Mouse (Mus musculus) spleen, postnatal 36 days (tissue): ENCODE data around the gene Dapk3.
A peak's percentile ranks its signal among the peaks of the same experiment; 100 is the strongest.

Experiments used
- DNase-seq, 2 experiments: peaks; one replicate each; pipeline ENCODE4 v3.0.0; 2022; ENCODE audit warnings: low spot score in 2 of 2, mixed read lengths in 1 of 2

Gene Dapk3

DNA sequence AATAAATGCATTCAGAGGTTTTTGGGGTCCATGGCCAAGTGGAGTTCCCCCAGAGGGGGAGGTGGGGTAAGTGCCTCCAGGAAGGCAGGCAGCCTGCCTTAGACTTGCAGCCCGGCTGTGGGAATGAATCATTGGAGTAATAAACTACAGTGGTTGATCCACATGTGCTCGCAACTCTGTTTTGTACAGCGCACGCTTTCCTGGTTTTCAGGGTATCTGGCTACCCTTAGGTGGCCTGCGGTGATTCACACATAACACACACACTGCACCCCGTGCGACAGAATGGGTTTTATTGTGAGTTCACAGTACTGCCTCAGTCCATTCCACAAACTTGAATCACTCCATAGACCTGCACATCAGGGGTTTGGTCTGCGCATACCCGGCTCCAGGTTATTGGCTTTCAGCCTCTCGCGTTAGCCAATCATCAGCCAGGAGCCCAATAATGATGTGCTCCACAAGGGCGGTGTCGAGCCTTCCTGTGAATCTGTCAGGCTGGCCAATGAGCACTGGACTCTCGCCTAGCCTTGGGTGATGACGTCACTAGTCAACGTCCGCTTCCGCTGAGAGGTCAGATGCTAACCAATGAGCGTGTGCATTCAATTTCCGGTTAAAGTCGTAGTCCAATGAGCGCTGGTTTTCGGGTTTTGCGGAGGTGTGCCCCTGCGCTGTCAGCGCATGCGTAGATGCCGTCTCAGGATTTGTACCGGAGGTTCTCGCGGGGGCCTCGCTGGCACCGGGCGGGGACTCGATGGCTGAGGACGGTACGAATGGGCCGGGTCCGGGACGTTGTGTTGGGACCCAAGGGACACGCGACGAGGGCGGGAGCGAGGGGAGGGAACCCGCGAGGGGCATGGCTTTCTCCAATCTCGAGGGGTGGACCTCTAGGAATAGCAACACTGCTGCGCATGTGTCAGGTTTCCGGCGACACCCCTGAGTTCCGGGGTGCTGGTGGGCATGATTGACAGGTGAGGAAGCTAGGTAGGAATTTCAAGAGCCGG is at the start of gene Dapk3:
Gene Dapk3 (plus strand): TSS at position 670 of the 998 bp plus-strand sequence.
- DNase-seq: peak; percentile 96 to 97

DNA sequence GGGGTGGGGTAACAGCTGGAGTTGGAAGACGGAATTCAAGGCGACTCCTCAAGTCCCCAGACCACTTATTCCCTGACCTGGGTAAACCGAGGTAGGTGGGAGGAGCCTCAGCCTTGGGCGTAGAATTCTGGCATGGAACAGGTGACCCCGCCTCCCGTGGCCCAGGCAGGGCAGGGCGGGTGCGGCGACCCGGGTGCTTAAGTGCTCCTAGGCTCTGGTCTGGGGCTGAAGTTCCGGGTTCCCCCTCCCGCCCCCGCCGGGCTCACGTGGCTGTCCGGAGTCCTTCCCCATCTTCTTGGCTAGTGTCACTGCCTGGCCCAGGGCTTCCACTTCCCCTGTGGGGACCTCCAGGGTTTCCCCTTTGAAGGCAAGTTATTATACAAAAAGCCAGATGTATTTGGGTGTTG is 48.6 kb upstream of the Dapk3 start:
- peak; percentile 95 for DNase-seq

DNA sequence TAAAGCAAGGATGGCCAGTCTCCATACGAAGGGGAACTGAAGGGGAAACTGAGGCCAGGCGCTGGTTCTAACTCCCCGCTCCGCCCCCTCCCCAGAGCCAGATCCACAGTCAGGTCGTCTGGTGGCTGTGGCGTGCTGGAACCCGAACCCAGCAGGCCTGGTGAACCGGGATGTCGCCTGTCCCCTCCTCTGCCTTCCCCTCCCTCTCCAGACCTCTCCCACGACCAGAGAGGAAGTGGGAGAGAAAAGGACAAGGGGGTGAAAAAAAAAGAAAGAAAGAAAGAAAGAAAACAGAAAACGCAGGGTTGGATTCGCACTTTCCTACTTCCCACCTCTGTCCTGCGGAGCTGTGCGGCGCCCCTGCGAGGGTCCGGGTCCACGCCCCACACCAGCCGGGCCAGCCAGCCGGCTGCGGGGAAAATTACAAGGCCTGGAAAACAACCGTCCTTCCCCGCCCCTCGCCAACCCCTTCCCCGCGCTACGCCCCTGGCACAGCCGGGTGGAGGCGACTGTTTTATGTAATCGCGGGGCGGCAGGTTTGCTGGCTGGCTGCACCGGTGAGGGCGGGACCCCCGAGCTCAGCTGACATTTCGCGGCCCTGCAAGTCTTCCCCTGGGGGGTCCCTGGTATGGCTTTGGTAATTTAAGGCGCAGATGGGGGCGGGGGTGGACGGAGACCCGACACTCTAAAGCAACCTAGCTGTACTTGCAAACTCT is 47.7 kb upstream of the Dapk3 start, which contains the start of gene Zbtb7a:
Gene Zbtb7a (plus strand): TSS at position 255 of the 716 bp plus-strand sequence.
- DNase-seq: peak; percentile 64 to 67

DNA sequence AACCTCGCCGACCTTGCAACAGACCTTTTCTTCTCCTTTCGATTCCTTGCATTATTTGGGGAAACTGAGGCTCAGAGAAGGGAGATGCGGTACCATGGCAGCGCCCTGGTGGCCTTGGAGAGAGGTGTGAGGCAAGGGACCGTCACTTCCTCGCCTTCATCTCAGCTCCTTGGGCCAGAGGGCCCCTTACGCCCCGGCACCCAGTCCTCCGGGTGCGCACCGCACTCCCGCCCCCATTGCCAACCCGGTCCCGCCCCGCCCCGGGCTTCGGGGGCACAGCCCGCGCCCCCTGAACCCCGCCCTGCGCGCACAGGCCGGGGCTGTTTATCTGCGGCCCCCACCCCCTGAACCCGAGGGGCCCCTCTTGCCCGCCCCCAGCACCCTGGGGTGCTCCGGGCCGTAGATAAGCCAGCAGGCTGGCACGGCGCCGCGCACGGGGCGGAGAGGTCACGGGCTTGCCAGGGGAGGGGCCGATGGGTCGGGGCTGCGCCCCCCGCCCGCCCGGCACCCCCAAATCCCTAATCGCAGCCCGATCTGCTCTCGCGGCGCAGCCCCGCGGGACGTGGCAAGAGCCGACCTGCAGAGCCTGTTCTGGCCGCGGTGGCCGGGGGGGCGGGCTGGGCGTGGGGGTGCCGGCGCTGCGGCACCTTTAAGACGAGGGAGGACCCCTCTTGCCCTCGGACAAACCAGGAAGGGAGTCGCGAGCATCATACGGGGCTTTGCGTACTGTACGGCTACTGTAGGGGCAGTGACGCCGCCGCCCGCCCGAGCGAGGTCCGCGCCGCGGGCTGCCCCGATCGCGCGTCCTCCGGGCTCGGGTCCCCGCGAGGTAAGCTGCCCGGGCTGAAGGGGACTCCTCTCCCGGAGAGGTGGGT is 46.7 kb upstream of the Dapk3 start:
- peak; percentile 82 to 84 for DNase-seq

DNA sequence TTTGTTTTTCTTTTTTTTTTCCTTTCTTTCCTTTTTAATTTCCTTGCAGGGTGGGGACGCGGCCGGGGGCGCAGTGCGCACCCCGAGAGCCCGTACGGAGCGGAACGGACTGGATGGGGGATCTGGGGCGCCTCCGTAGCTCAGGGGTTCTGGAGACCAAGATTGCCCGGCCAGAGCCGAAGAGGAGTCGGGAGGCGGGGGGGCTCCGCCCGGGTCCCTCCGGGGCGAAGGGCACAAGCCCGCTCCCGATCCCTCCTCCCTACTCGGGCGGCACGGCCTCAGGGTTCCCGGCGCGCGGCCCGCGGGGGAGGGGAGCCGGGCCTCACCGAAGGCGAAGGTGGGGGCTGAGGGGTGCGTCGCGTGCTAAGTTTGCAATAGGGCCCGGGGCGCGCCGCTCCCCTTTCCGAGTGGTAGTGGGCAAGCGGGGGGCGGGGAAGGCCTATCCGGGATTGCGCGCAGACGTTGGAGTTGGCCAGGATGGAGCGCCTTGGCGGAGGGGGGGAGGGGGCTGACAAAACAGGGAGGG is 46.0 kb upstream of the Dapk3 start:
- peak; percentile 75 to 79 for DNase-seq

- peak; percentile 98 to 99 for DNase-seq
These were observed 45.3 kb upstream of the Dapk3 start for GRCm38 (mm10) chr10:81137252-81138130.

DNA sequence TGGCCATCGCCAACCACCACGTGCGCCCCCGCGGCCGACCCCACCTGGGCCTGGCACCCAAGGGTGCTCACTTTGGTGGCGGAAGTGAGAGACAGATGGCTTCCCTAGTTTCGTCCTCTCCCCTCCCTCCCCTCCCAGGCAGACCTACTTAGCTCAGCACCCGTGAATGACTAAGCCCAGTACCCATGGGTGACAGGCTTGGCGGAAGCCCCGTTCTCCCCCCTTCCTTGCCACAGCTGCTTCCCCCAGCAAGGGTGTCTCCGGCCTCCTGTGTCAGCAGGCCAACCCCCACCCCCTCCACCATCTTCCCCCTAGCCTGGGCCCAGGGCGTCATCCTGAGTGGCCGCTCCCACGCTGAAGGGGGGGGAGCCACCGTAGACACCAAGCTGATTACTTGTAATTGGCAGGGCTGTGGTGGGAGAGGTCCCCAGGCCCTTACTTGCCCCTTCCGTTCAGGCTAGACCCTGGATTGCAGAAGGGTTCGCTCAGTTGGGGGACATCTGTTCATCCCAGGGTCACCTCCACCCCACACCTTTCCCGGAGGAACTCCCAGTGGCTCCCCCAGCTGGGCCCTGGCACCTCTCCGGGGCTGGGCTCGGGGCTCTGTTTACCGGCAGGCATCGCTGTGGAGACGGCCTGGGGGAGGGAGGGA is 44.5 kb upstream of the Dapk3 start:
- peak; percentile 73 to 76 for DNase-seq

DNA sequence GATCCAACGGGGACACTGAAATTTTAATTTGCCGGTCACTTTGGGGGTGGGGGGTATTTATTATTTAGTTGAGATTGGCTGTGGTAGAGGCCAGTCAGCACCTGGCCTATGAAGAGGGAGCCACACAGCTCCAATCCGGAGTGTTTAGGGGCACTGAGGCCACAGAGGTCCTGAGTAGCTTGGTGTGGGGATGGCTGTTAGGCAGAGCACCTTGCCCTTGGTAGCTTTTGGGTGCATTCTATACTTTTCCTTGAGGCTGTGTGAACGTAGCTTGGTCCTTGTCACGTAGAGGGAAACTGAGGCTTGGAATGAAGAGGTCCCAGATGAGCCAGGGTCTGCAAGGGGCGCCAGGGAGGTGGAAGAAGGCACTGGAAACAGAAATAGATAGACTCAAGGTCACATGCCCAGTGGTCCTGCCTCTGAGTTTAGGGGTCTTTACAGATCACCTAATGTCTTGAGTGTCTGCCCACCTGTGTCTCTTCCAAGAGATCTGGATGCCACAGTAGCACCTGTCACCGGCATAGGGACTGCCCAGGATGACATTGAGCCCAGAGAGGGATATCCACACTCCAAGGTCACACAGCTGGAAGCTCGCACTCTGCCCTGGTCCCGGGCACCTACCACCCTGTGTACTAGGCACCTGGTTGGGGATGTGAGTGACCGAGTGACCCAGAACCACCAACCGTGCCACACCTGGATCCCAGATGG is 43.8 kb upstream of the Dapk3 start:
- no peak for DNase-seq

DNA sequence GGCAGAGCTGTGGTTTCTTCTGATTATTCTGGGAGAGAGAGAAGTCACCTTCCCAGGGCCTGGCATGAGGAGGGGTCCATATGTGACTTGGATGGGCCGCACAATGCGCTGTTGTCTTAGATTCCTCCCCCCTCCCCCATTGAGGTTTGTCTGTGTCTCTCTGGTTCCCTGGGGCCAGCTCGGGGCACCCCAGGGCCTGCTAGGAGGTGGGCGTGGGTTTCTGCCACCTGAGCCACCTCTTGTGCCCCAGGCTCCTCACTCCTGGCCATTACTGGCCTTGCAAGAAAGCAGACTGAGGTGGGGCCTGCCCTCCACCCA is 43.3 kb upstream of the Dapk3 start:
- DNase-seq: no peak

DNA sequence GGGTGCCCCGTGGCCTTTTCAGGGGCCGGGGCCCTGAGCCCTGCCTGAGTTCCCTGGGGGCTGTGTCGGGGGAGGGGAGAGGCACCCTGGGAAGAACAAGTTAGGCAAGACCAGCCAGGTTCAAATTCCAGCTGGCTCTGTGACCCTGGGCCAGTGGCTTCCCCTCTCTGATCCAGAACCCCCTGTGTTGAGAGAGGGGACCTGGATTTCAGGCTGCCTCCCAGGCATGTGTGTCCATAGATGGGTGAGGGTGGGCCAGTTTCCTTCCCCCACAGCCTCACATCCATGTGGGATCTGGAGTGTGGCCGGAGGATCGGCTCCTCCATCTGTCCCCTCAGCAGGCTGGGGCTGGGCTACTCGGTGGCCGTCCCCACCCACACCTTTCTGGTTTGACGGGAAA is 42.8 kb upstream of the Dapk3 start:
- DNase-seq: no peak

GRCm38 (mm10) chr10:81140717-81141454 is 41.9 kb upstream of the Dapk3 start:
- DNase-seq: peak; percentile 39 to 47

DNA sequence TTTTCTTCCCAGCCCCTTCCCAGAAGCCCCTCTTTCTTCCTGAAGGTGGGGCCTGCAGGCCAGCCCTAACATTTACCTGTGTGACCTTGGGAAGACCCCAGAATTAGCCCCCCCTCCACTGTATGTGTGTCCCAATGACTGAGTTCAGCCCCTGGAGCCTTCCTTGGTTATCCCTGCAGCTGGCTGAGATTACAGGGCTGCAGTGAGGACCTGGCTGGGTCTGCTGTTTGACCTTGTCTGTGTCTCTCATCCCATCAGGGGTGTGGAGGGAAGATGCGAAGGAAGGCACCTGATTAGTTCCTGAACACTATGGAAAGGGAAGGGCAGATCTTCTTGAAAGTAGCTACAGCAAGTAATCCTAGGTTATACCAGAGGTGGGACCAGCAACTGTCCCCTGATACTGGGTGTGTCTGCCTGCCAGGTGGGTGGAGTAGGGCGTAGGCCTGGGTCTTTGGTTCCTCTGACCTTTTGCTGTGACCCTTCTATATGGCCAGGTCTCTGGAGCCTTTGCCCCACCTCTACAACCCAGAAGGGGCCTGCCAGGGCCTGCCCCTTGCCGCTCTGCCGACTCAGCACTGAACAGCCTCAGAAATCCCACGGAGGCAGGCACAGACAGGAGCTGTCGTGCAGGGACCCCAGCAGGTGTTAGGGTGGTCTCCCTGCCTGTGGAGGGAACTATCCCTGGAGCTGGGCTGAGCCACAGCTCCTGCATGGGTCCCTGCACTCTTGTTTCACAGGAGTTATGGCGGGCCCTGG is 41.2 kb upstream of the Dapk3 start:
- no peak for DNase-seq

DNA sequence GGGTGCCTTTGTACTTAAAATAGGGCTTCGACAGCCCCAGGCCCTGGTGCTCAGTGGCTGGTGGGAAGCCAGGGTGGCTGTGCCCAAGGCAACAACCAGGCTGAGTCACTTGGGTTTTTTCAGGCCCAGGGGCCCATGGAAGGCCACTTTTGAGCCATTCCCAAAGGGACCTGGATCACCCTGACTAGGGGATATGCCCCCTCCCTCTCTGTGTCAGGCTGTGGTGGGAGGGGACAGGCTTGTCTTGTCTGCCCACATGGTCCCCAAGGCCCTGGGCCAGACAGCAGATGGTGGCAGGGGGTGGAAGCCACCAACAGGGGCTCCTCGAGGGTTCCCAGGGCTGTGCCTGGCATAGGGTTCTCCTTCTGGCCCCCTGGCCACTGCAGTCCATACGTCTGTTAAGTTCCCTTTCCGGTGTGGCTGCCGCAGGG is 40.2 kb upstream of the Dapk3 start:
- DNase-seq: no peak

DNA sequence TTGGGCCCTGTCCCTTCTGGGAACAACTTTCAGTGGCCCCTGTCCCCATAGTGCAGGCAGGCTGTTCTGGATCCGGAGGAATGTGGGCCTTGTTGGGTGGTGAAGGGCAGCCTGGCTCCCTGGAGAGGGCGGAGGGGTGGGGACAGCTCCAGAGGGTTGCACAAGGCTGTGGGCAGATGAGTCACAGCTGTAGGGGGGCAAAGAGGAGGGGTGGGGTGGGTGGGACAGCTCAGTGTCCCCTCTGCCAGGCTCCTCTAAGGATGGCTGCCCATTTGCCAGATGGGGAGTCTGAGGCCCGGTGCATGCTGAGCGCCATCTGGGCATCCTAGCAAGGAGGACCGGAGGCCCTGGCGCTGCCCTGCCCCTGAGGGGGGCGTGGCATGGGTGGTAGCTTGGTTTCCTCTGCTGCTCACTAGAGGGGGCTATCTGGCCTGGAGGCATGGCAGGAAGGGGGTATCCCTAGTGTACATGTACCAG is 39.6 kb upstream of the Dapk3 start:
- no peak for DNase-seq

DNA sequence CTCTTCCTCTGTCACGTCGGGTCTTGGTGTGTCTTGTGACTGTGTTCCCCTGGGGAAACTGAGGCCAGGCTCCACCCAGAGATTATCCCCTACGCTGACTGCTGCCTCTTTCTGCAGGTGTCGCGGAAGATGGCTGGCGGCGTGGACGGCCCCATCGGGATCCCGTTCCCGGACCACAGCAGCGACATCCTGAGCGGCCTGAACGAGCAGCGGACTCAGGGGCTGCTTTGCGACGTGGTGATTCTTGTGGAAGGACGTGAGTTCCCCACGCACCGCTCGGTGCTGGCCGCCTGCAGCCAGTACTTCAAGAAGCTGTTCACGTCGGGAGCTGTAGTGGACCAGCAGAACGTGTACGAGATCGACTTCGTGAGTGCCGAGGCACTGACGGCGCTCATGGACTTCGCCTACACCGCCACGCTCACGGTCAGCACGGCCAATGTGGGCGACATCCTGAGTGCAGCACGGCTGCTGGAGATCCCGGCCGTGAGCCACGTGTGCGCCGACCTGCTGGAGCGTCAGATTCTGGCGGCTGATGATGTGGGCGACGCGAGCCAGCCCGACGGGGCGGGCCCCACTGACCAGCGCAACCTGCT is 38.9 kb upstream of the Dapk3 start:
- DNase-seq: no peak

- DNase-seq: no peak
These were observed 38.1 kb upstream of the Dapk3 start for GRCm38 (mm10) chr10:81144667-81145066.

GRCm38 (mm10) chr10:81145307-81145706 is 37.5 kb upstream of the Dapk3 start:
- DNase-seq: no peak
